Mouse (Mus musculus) cerebellum, adult 2 months (tissue): ENCODE measurements around the gene Nat8f1.
"Not testable (repeated sequence)": the region's sequence is repeated elsewhere in the genome, so short reads cannot be mapped to it uniquely, and the experiment has no call there.

Source experiments
- CTCF ChIP-seq: fragments of 200-500 bp; IDR thresholded peaks from 2 replicates; pipeline ENCODE4 v1.5.1; 2011; ENCODE audit warnings: low read depth, mild to moderate bottlenecking, control low read depth, low read length, moderate library complexity, borderline replicate concordance; ENCODE audit not compliant: insufficient read depth
- POLR2A ChIP-seq: fragments of 200-500 bp; IDR thresholded peaks from 2 replicates; pipeline ENCODE4 v1.6.1; 2011; ENCODE audit warnings: low read length, control low read depth, borderline replicate concordance; ENCODE audit not compliant: insufficient read depth

GRCm38 (mm10) chr6:85918341-85918740, 2.9 kb upstream of the Nat8f1 start:
- not testable (repeated sequence) for TF ChIP-seq POLR2A, CTCF
